Comparison of ENCODE assay signal across 8 mouse cellular contexts in genomic region chr19:4232186-4232572, GRCm38 (mm10). TPM values are rescaled to one million over a fixed set of nuclear protein-coding genes. Genes with fewer than 3 reads are reported as not detected.
A peak's percentile ranks its signal among the peaks of the same experiment; 100 is the strongest.
DNase-seq lines count a peak whose midpoint lies in the region; TF ChIP-seq lines count a peak whose summit lies in the region.

No protein-coding gene starts in this region.

- no peak for TF ChIP-seq CTCF in bone marrow, adult 2 months (IDR thresholded peaks at IDR 0.05; ENCODE audit: control insufficient read depth, insufficient read depth, low read length)

- peaks cover 27% of the 10 kb centered on the region for H3K27me3 ChIP-seq in hindbrain, embryonic 10.5 days (ENCODE audit: insufficient read depth, poor library complexity, severe bottlenecking)

- no peaks in the 10 kb centered on the region for H3K9me3 ChIP-seq in hindbrain, embryonic 10.5 days

- H3K4me1 ChIP-seq in bone marrow, adult 2 months (ENCODE audit: control insufficient read depth, insufficient read depth, low read length): peaks cover 5% of the 10 kb centered on the region; the same call in 1 of the 2 replicates
- H3K4me1 ChIP-seq in hindbrain, embryonic 10.5 days (replicated peaks): peaks cover 23% of the 10 kb centered on the region

- WGBS in bone marrow, adult 2 months: 0% methylated on average over 2 of the region's 2 CpGs
- 66% methylated on average over 2 of the region's 2 CpGs for WGBS in hindbrain, embryonic 10.5 days

- peak overlapping the region; percentile 96 for H3K27ac ChIP-seq in bone marrow, adult 2 months (ENCODE audit: control insufficient read depth, insufficient read depth, low read depth, low read length, poor library complexity)
- peak overlapping the region; percentile 86 for H3K27ac ChIP-seq in hindbrain, embryonic 10.5 days

- TF ChIP-seq POLR2A in bone marrow, adult 2 months (IDR thresholded peaks at IDR 0.05; ENCODE audit: borderline replicate concordance, control insufficient read depth, low read depth, low read length): no peak

- intact Hi-C loops in left cerebral cortex, postnatal 4 days (cut with DNase I): no loop called here

- H3K36me3 ChIP-seq in hindbrain, embryonic 10.5 days: no peaks in the 10 kb centered on the region

- H3K4me3 ChIP-seq in bone marrow, adult 2 months (replicated peaks; ENCODE audit: control insufficient read depth, low read depth, low read length): peak overlapping the region; percentile 70
- H3K4me3 ChIP-seq in hindbrain, embryonic 10.5 days: peak overlapping the region; percentile 77

- DNase-seq in layer of hippocampus, adult 11-12 months (ENCODE audit: low spot score): peak; percentile 68
- no peak for DNase-seq in layer of hippocampus, postnatal 36 days
- no peak for DNase-seq in hindbrain, embryonic 10.5 days (ENCODE audit: low spot score)
- peak; percentile 85 for DNase-seq in lung, postnatal 36 days
- DNase-seq in c-Kit-positive CD71-positive TER-119-positive erythroid progenitor cells, embryonic 14.5 days (ENCODE audit: low spot score): no peak
- no peak for DNase-seq in spleen, postnatal 4 days (ENCODE audit: low spot score in 2 of 2)
- DNase-seq in left cerebral cortex, postnatal 4 days: no peak

RNA-seq across cellular contexts. Expression of gene Pold4, which starts 0.5 kb away (rescaled TPM):
- 10 to 100 TPM; 12.4 to 16.6 TPM for total RNA-seq in layer of hippocampus, postnatal 36 days (2021)
- 31.7 and 54.7 TPM in 2 replicates for polyA plus RNA-seq in bone marrow, adult 2 months (2011; ENCODE audit: insufficient read depth, insufficient read length, low replicate concordance, missing spikeins)
- 17.5 and 19.7 TPM in 2 replicates for polyA plus RNA-seq in hindbrain, embryonic 10.5 days (2016; fragmentation: Nextera tagmentation; extraction: Ambion mirVana)
- 10 to 100 TPM; 11.3 to 11.9 TPM for total RNA-seq in left cerebral cortex, postnatal 4 days (2021)

RNA-seq across cellular contexts. Expression of gene AC109138.7, which starts 18.0 kb away (rescaled TPM):
- not detected for total RNA-seq in layer of hippocampus, postnatal 36 days (2021)
- polyA plus RNA-seq in bone marrow, adult 2 months (2011; ENCODE audit: insufficient read depth, insufficient read length, low replicate concordance, missing spikeins): not detected in 2 replicates
- not detected in 2 replicates for polyA plus RNA-seq in hindbrain, embryonic 10.5 days (2016; fragmentation: Nextera tagmentation; extraction: Ambion mirVana)
- total RNA-seq in left cerebral cortex, postnatal 4 days (2021): not detected

RNA-seq across cellular contexts. Expression of gene Clcf1, which starts 18.1 kb away (rescaled TPM):
- under 1 TPM; 0.32 to 0.83 TPM for total RNA-seq in layer of hippocampus, postnatal 36 days (2021)
- polyA plus RNA-seq in bone marrow, adult 2 months (2011; ENCODE audit: insufficient read depth, insufficient read length, low replicate concordance, missing spikeins): 10.3 and 25.4 TPM in 2 replicates
- polyA plus RNA-seq in hindbrain, embryonic 10.5 days (2016; fragmentation: Nextera tagmentation; extraction: Ambion mirVana): 0.87 and 1.2 TPM in 2 replicates
- 1 to 10 TPM; 1.2 to 1.3 TPM for total RNA-seq in left cerebral cortex, postnatal 4 days (2021)

RNA-seq across cellular contexts. Expression of gene Rad9a, which starts 30.7 kb away (rescaled TPM):
- 1 to 10 TPM; 5.5 to 7.1 TPM for total RNA-seq in layer of hippocampus, postnatal 36 days (2021)
- polyA plus RNA-seq in bone marrow, adult 2 months (2011; ENCODE audit: insufficient read depth, insufficient read length, low replicate concordance, missing spikeins): 24.2 and 39.8 TPM in 2 replicates
- 53.0 and 53.9 TPM in 2 replicates for polyA plus RNA-seq in hindbrain, embryonic 10.5 days (2016; fragmentation: Nextera tagmentation; extraction: Ambion mirVana)
- total RNA-seq in left cerebral cortex, postnatal 4 days (2021): 10 to 100 TPM in 1 of 2 experiments, 1 to 10 TPM in 1; 9.8 to 10.6 TPM

RNA-seq across cellular contexts. Expression of gene Ssh3, which starts 36.8 kb away (rescaled TPM):
- total RNA-seq in layer of hippocampus, postnatal 36 days (2021): 10 to 100 TPM; 53.4 to 59.5 TPM
- 16.9 and 20.7 TPM in 2 replicates for polyA plus RNA-seq in bone marrow, adult 2 months (2011; ENCODE audit: insufficient read depth, insufficient read length, low replicate concordance, missing spikeins)
- 4.0 and 5.9 TPM in 2 replicates for polyA plus RNA-seq in hindbrain, embryonic 10.5 days (2016; fragmentation: Nextera tagmentation; extraction: Ambion mirVana)
- total RNA-seq in left cerebral cortex, postnatal 4 days (2021): 10 to 100 TPM; 71.0 to 74.6 TPM

Comparison
In these comparisons a context has a peak if more than half of its experiments do, and no peak if none do; other contexts are left out.
1. DNase-seq: peak in layer of hippocampus, adult 11-12 months (single experiment) and lung, postnatal 36 days (single experiment); none in layer of hippocampus, postnatal 36 days (0 of 2), hindbrain, embryonic 10.5 days (single experiment), c-Kit-positive CD71-positive TER-119-positive erythroid progenitor cells, embryonic 14.5 days (single experiment), spleen, postnatal 4 days (0 of 2) and left cerebral cortex, postnatal 4 days (single experiment).